Mouse (Mus musculus) cerebellum, adult 8-10 months (tissue): ENCODE measurements at regions not wholly inside any gene's neighbourhood (a gene's known extent, or its start where the extent isn't known, plus 50 kb on each side); places are given as distances from the start of the nearest gene placed in this dataset.

ENCODE experiments used
- DNase-seq: peaks from one replicate; pipeline ENCODE4 v3.0.0; 2022

GRCm38 (mm10) chrX:12219474-12219873 lies 59.3 kb upstream of the Bcor start:
- no peak for DNase-seq

- no peak for DNase-seq
Observed at GRCm38 (mm10) chrX:12224314-12224713, 64.2 kb upstream of the Bcor start.

- DNase-seq = no peak
Observed at GRCm38 (mm10) chrX:12225116-12225891, 65.1 kb upstream of the Bcor start.

- DNase-seq = peak; percentile 6
Observed at GRCm38 (mm10) chrX:12225892-12226206, 65.7 kb upstream of the Bcor start.

GRCm38 (mm10) chrX:12240505-12241011 lies 80.4 kb upstream of the Bcor start:
- no peak for DNase-seq

- DNase-seq = no peak
Observed at GRCm38 (mm10) chrX:12241751-12242150, 81.6 kb upstream of the Bcor start.

- DNase-seq = no peak
Observed at GRCm38 (mm10) chrX:12249071-12249470, 88.9 kb upstream of the Bcor start.

GRCm38 (mm10) chrX:12249911-12250310 lies 89.8 kb upstream of the Bcor start:
- DNase-seq = no peak

- peak; percentile 12 for DNase-seq
Observed at GRCm38 (mm10) chrX:12251853-12252679, 91.9 kb upstream of the Bcor start.

- DNase-seq = no peak
Observed at GRCm38 (mm10) chrX:12252680-12253021, 92.5 kb upstream of the Bcor start.

- no peak for DNase-seq
Observed at GRCm38 (mm10) chrX:12256758-12257157, 96.6 kb upstream of the Bcor start.

GRCm38 (mm10) chrX:12263834-12264233 lies 103.7 kb upstream of the Bcor start:
- DNase-seq = no peak

- DNase-seq = no peak
Observed at GRCm38 (mm10) chrX:12284741-12285140, 124.6 kb upstream of the Bcor start.

- DNase-seq = no peak
Observed at GRCm38 (mm10) chrX:12285141-12285540, 125.0 kb upstream of the Bcor start.

GRCm38 (mm10) chrX:12285976-12286909 lies 126.1 kb upstream of the Bcor start:
- no peak for DNase-seq

- DNase-seq = no peak
Observed at GRCm38 (mm10) chrX:12286910-12287522, 126.9 kb upstream of the Bcor start.

GRCm38 (mm10) chrX:12287656-12288561 lies 127.8 kb upstream of the Bcor start:
- peak; percentile 3 for DNase-seq

GRCm38 (mm10) chrX:12288562-12289117 lies 128.5 kb upstream of the Bcor start:
- DNase-seq = no peak

- no peak for DNase-seq
Observed at GRCm38 (mm10) chrX:12293146-12293545, 133.0 kb upstream of the Bcor start.

- DNase-seq = no peak
Observed at GRCm38 (mm10) chrX:12294452-12294851, 134.3 kb upstream of the Bcor start.

GRCm38 (mm10) chrX:12294941-12295340 lies 134.8 kb upstream of the Bcor start:
- DNase-seq = no peak
